Mouse (Mus musculus) testis, adult 2 months (tissue): ENCODE results near the gene Creb5. TPM values are rescaled to one million over a fixed set of nuclear protein-coding genes. Genes with fewer than 3 reads are reported as not detected.

Experiments
- H3K27ac ChIP-seq: fragments of 200-500 bp; 2 replicates; pipeline ENCODE4 v1.5.1; 2012; ENCODE audit warnings: low read depth, low read length; ENCODE audit not compliant: control insufficient read depth, insufficient read depth
- H3K27me3 ChIP-seq: fragments of 200-500 bp; 2 replicates; pipeline ENCODE4 v1.6.1; 2012; ENCODE audit warnings: mild to moderate bottlenecking, low read length, moderate library complexity; ENCODE audit not compliant: control insufficient read depth, insufficient read depth
- H3K36me3 ChIP-seq: fragments of 200-500 bp; 2 replicates; pipeline ENCODE4 v1.6.1; 2012; ENCODE audit warnings: mild to moderate bottlenecking, low read length; ENCODE audit not compliant: control insufficient read depth, insufficient read depth
- H3K4me1 ChIP-seq: fragments of 200-500 bp; 2 replicates; pipeline ENCODE4 v1.6.1; 2012; ENCODE audit warnings: low read length; ENCODE audit not compliant: control insufficient read depth, insufficient read depth
- H3K4me3 ChIP-seq: fragments of 200-500 bp; 2 replicates; pipeline ENCODE4 v1.5.1; 2012; ENCODE audit warnings: low read depth, mild to moderate bottlenecking, low read length, moderate library complexity, mixed read lengths; ENCODE audit not compliant: control insufficient read depth
- CTCF ChIP-seq: fragments of 200-500 bp; IDR thresholded peaks from 2 replicates; pipeline ENCODE4 v1.5.1; 2012; ENCODE audit warnings: low read depth, mild to moderate bottlenecking, inconsistent platforms, low read length, moderate library complexity; ENCODE audit not compliant: control insufficient read depth, insufficient read depth, insufficient replicate concordance
- POLR2A ChIP-seq: fragments of 200-500 bp; IDR thresholded peaks from 2 replicates; pipeline ENCODE4 v1.6.1; 2012; ENCODE audit warnings: low read depth, mild to moderate bottlenecking, inconsistent platforms, low read length, moderate library complexity; ENCODE audit not compliant: control insufficient read depth
- polyA plus RNA-seq: library from polyadenylated mRNA; depleted of rRNA; stranded (reverse); fragments of >200 nt; gene quantifications from 2 replicates; pipeline ENCODE4 v1.2.3, GENCODE M21; 2012

The Creb5 gene
- polyA plus RNA-seq, 1 experiment, result 0.26 TPM

DNA sequence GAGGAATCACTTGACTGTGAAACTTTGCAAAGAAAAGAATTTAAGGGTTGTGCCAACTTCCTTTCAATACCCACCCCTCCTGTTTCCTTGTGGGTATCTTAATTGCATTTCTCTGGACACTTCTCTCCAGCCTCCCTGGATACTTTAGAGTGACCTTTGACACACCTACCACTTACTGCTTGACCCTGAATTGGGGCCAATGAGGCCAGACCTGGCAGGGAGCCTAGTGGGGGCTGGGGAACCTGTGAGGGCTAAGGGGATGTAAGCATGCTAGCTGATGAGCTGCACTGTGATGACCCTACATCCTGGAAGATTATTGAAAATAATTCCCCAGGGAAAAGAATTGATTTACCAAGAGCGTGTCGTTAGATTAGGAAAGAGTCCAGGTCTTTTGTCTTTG, 17.1 kb downstream of the Creb5 start:
- TF ChIP-seq POLR2A (no peak), CTCF (no peak)
- no peaks in the 10 kb centered on the region for H3K4me1 ChIP-seq

DNA sequence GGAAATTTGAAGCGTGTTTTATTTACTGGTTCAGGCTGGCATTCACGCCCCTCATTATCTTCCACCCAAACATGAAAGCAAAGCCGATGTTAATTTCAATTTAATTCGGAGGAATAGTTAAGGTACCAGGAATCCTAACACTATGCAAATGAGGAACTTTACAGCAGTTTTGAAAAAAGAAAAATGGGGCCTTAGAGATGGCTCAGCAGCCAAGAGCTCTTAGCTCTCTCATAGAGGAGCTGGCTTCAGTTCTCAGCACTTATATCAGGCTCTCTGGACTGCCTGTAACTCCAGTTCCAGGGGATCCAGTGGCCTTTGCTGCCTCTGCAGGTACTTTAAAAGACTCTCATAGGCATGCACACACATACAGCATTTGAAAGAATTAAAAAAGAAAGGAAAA, 19.1 kb downstream of the Creb5 start:
- Histone ChIP-seq H3K4me3 (no peak overlapping the region), H3K36me3 (no peaks in the 10 kb centered on the region), H3K27ac (no peak overlapping the region), H3K27me3 (no peaks in the 10 kb centered on the region), H3K4me1 (no peaks in the 10 kb centered on the region)
- TF ChIP-seq POLR2A, result no peak
- TF ChIP-seq CTCF, result no peak

More for the DNA sequence above, 17.1 kb downstream of the Creb5 start:
- H3K27me3 ChIP-seq, result no peaks in the 10 kb centered on the region
- no peak overlapping the region for H3K27ac ChIP-seq
- no peak overlapping the region for H3K4me3 ChIP-seq
- no peaks in the 10 kb centered on the region for H3K36me3 ChIP-seq

DNA sequence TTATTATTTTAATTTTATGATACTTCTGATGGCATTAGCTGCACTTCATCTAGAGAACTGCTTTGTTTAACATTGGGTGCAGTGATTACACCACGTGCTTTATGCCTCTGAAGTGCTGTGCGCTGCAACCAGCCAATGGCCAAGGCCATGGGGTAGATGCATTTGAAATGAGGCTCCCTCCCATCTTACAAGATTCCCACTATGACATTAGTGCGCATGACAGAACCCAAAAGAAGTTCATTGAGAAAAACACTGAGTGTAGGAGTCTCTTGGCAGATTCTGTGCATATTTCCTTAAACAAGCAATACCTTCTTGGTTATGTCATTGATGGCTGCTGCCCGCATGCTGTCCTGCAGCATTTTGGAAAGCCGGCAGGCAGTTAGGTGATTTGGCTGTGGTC, 19.6 kb downstream of the Creb5 start:
- Histone ChIP-seq H3K36me3 (no peaks in the 10 kb centered on the region), H3K4me1 (no peaks in the 10 kb centered on the region), H3K27ac (no peak overlapping the region), H3K4me3 (no peak overlapping the region), H3K27me3 (no peaks in the 10 kb centered on the region)
- TF ChIP-seq CTCF (no peak), POLR2A (no peak)

DNA sequence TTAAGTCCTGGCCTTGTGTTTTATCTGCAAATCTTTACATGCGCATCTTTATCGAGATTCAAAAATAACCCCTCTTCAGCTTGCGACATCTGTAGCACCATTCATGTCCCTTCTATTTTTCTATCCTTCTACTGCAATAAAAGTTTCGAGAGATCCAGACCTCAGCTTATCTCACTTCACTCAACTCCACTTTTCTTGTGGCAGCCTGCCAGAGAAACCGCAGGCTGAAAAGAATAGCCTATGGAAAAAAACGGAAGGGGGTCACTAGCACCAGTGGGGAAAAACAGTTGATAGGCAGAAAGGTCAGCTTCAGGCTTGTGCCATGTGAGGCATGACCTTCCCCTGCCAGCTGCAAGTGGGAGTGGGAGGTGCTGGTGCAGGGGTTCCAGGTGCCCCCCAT, 21.6 kb downstream of the Creb5 start:
- Histone ChIP-seq H3K4me3 (no peak overlapping the region), H3K4me1 (no peaks in the 10 kb centered on the region), H3K27ac (no peak overlapping the region), H3K36me3 (no peaks in the 10 kb centered on the region), H3K27me3 (no peaks in the 10 kb centered on the region)
- TF ChIP-seq POLR2A (no peak), CTCF (no peak)

DNA sequence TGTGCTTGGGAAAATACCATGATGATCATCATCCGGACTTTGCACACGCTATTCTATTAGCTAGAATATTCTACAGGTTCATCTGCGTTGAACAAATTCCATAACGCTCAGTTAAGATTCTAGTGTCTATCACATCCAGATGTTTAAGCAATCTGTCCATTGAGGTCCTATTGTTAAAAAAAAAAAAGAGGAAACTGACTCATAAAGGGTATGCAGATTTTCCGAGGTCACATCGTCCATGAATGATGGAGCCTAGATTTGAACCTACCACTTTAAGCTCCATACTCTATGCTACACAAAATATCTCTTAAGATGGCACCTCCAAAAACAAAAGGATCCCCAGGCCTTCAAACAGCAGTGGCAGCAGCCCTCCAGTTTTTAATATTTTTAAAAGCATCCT, 26.5 kb downstream of the Creb5 start:
- H3K27me3 ChIP-seq, result no peaks in the 10 kb centered on the region
- TF ChIP-seq CTCF (no peak), POLR2A (no peak)
- no peak overlapping the region for H3K27ac ChIP-seq
- no peaks in the 10 kb centered on the region for H3K36me3 ChIP-seq
- no peaks in the 10 kb centered on the region for H3K4me1 ChIP-seq
- H3K4me3 ChIP-seq, result no peak overlapping the region

DNA sequence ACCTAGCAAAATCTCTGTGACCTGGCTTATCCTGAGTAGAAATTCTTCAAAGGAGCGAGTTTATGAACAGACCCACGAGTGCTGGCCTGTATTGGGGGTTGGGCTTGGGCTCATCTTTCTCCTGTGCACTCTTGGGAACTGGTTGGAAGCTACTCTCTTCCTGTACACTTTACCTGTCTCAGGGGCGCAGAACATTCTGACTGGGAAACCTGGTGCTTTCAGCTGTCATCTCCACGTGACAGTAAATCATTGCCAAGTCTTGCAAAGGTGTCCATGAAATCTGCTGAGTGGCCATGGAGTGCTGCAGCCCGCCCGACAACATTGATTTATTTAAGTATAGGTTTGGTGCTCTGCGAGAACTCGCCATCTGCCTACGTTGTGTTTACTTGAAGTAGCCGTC, 27.1 kb downstream of the Creb5 start:
- TF ChIP-seq POLR2A, result no peak
- no peak for TF ChIP-seq CTCF
- Histone ChIP-seq H3K27me3 (no peaks in the 10 kb centered on the region), H3K4me1 (no peaks in the 10 kb centered on the region), H3K27ac (no peak overlapping the region), H3K36me3 (no peaks in the 10 kb centered on the region), H3K4me3 (no peak overlapping the region)

DNA sequence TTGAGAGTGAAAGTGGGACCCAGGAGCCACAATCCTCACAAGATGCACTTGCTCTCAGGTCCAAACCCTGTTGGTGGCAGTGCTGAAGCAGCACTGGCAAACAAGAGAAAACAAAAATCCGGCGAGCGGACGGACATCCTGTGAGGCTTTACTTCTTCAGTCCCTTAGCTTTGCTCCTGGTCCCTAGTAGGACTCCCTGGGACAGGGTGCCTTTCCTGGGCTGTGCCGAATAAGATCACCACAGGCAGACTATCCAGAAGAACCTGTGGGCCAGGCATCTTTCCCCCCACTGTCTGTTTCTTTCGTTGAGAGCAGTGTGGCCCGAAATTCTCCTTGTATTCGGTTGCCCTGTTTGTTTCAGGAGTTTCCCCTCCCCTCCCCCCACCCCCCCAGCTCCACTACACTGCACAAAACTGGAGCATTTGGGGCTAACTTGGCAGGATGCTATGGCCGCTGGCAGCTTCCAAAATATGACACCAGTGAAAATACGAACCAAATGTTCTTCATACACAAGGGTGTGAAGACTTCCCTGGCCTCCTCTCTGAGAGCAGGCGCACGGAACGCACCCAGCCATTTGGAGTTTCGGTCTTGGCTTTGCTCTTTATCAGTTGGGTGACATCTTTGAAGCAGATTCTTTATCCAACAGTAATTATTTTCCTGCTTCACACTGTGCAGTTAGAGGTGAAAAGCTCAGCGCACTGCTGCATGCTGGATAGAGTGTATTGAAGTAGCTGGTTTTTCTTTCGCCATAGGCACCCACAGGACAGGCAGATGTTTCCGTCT, 32.7 kb downstream of the Creb5 start:
- H3K4me3 ChIP-seq, result no peak overlapping the region
- H3K4me1 ChIP-seq, result peaks cover 3% of the 10 kb centered on the region
- H3K27me3 ChIP-seq, result no peaks in the 10 kb centered on the region
- no peak for TF ChIP-seq CTCF
- H3K27ac ChIP-seq, result no peak overlapping the region
- no peaks in the 10 kb centered on the region for H3K36me3 ChIP-seq

DNA sequence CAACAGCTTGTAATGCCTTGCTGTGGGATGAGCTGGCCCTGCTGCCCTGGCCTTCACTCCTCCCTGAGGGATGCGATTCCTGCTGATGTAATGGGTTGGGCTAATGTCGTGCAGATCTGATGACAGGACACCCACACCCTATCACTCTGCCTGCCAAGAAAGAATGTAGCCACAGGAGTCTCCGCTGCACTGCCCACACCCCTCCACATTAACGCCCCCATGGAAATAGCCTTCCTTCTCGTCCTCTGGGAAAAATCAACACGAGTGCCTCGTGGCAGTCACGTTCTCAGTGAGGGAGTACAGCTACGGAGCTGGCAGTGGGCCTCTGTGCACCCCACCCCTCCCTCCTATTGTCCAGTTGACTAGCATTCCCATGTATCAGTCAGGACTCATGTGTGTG, 50.3 kb downstream of the Creb5 start:
- Histone ChIP-seq H3K27ac (no peak overlapping the region), H3K4me3 (no peak overlapping the region), H3K36me3 (no peaks in the 10 kb centered on the region), H3K4me1 (no peaks in the 10 kb centered on the region), H3K27me3 (no peaks in the 10 kb centered on the region)
- no peak for TF ChIP-seq POLR2A
- no peak for TF ChIP-seq CTCF
